Mouse (Mus musculus) left cerebral cortex, adult 2 months (tissue): ENCODE data around the gene Iqsec2. TPM values are rescaled to one million over a fixed set of nuclear protein-coding genes. Genes with fewer than 3 reads are reported as not detected.

ENCODE experiments used
- DNase-seq, 2 experiments: peaks; one replicate each; pipeline ENCODE4 v3.0.0; 2021 to 2022; ENCODE audit warnings: low spot score in 2 of 2, mixed read lengths in 1 of 2; ENCODE audit errors: extremely low spot score in 1 of 2
- H3K27ac ChIP-seq: fragments of 200-600 bp; 2 replicates; pipeline ENCODE4 v1.8.1; 2022
- H3K4me3 ChIP-seq: fragments of 200-600 bp; 2 replicates; pipeline ENCODE4 v1.8.1; 2022
- CTCF ChIP-seq: fragments of 200-600 bp; IDR thresholded peaks from 2 replicates; pipeline ENCODE4 v1.8.1; 2022; ENCODE audit warnings: antibody characterized with exemption, mild to moderate bottlenecking, moderate library complexity
- intact Hi-C: fragments of 180-260 bp; cut with DNase I; formaldehyde crosslinking; loops from one replicate; pipeline ENCODE4 v1.15.1; 2025
- total RNA-seq, 2 experiments: library from RNA; stranded (reverse); gene quantifications; 2 replicates each; pipeline ENCODE4 v1.2.3; 2021

Iqsec2 gene
- total RNA-seq, 2 experiments from 2014 or later: 152 to 155 TPM

DNA sequence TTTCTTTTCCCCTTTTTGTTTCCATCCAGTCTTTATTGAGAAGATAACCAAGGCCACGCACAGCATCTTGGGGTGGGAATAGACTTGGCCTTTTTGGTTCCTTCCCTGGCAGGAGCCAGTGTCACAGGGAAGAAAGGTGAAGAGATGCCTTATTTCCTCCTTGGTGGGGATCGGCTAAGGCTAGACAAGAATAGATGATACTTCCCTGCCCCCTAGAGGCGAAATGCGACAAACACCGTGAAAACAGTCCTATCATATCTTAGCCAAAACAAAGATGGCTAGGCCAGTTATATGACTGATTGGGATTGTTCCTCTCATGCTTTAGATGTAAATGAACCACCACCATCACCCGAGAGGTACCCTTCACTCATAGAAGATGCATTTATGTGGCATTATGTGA is 7.6 kb downstream of the Iqsec2 start:
- intact Hi-C loops: loop anchor here (5.0 kb wide), 1 partner anchor 204 kb away; no protein-coding TSS in a partner anchor
- H3K4me3 ChIP-seq: no peak overlapping the region
- peak; percentile 64 for TF ChIP-seq CTCF
- DNase-seq: peak in 1 of 2 experiments; percentile 39
- no peak overlapping the region for H3K27ac ChIP-seq

DNA sequence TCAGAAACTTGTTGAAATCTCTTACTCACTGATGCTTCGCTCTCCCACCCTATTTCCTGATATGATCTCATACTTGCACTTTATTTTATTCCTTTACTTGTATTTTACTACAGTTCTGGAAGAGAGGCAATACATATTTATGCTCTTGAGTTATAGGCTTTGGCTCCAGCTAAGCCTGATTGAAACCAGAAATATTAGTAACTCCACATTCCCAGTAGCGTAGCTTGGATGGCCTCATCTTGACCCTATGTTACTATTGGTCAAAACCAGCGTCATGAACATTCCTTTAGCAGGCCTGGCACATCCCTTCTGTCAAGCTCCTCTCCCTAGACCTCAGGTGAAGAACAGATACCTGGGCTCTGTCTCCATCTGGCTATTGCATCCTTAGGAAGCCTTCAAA is 14.2 kb downstream of the Iqsec2 start:
- H3K27ac ChIP-seq: no peak overlapping the region
- no peak for DNase-seq
- no peak overlapping the region for H3K4me3 ChIP-seq
- TF ChIP-seq CTCF: no peak
- intact Hi-C loops: no loop called here

DNA sequence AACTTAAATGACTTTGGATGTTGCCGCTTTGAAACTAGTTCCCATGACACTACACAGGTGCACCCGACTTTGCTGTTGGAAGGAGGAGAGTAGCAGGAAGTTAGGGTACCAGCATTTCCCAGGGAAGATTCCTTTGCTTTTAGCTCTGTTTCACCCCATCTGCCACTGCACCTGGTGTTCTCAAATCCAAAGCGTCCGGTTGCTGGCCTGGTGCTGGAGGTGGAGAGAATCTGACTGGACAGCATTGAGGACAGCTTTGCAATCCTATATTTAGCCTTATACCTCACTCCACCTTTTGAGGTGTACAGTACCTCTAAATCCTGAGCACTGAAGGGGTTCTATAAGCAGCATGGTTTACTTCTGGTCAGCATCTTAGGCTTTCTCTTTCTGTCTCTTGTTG is 17.3 kb downstream of the Iqsec2 start:
- intact Hi-C loops: no loop called here

DNA sequence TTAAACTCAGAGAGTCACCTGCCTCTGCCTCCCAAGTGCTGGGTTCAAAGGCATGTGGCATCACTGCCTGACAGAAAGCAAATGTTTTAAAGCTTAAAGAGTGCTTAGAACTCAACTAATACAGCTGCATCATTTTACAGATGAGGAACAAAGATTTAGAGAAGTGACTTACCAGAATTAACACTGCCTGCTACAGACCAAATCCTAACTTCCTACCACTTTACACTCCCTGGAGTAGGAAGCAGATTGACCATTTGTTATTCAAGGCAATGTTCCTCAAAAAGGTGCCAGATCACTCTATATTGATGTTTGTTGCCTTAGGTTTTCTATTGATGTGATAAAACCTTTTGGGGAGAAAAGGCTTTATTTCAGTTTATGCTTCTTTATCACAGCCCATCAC is 20.0 kb downstream of the Iqsec2 start:
- H3K4me3 ChIP-seq: no peak overlapping the region
- intact Hi-C loops: no loop called here
- no peak for TF ChIP-seq CTCF
- no peak overlapping the region for H3K27ac ChIP-seq
- DNase-seq: no peak

More for the DNA sequence above, 17.3 kb downstream of the Iqsec2 start:
- no peak overlapping the region for H3K4me3 ChIP-seq
- TF ChIP-seq CTCF: no peak
- DNase-seq: no peak
- H3K27ac ChIP-seq: no peak overlapping the region

DNA sequence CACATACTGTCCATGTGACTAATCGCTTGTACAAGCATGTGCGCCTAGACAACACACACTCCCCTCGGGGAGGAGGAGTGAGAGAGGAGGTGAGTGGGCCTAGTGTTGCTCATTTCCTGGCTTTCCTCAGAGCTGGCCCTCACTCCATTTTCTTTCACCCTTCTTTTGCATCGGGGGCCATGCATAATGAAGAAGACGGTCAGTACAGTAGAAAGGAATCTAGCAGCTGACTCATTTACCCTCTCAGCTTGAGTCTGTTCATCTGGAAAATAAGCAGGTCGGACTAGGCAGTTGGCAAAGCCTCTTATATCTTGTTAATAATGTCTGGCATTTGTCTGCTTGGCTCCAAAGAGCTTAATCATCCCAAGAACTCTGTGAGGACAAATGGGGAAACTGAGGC is 22.1 kb downstream of the Iqsec2 start:
- Histone ChIP-seq H3K27ac (no peak overlapping the region), H3K4me3 (no peak overlapping the region)
- intact Hi-C loops: no loop called here
- DNase-seq: no peak
- TF ChIP-seq CTCF: no peak

DNA sequence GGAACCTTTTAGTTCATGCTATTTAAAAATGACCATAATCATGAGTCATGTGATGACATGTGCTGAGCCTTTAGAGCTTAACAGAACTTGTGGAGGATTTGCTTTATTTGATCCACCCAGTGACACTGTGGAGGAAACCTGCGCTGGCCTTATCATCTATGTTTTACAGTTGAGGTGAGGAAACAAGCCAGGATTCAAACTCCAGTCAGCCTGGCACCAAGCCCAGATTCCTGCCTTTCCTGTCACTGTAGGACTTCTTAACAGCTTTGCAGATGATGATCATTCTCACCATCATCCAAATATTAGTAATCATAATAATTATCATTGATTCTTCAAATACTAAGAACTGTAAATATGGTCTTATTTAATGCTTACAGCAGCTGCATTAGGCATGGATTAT is 24.5 kb downstream of the Iqsec2 start:
- intact Hi-C loops: no loop called here
- H3K27ac ChIP-seq: no peak overlapping the region
- no peak overlapping the region for H3K4me3 ChIP-seq
- no peak for TF ChIP-seq CTCF
- DNase-seq: no peak

DNA sequence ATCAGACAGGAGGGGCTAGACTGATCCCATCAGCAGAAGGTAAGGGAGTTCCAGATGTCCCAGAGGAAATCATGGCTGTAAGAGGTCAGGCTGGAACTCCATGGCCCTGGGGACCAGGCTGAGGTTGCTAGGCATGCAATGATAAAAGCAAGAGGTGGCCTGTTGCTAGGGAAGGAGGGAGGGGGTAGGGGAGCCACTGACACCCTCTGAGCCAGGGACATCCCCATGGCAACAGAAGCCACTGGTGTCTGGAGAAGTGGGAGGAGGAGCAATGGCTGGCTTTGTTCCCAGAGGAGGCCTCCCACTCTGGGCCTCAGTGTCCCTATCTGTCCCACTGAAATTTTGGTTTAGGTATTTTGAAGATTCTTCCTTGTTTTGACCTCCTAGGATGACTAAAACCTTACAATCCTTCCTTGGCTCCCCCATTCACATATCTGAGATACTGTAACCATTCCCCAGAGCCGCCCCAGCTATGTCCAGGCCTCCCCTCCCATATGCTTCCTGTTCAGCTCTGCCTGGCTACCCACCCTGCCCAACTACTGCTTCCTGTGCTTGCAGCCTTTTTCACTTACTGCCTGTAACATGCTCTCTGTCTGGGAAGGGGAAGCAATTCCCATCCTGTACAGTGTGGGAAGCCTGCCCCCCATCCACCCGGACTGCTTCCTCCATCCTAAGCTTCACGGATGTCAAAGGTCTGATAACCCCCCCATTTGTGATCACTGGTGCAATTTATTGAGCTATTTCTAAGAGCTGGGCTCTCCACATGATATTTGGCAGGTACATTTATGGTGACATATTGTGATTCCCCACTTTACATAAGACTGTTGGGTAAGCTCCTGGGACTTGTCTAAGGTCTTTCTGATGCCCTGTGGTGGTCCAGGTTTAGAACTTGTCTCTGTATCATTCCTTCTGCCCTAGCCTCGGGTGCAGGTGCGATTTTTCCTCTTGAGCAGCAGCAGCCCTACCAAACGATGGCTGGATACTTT is 27.3 kb downstream of the Iqsec2 start:
- DNase-seq: peak in 1 of 2 experiments; percentile 30
- intact Hi-C loops: no loop called here
- H3K4me3 ChIP-seq: no peak overlapping the region
- H3K27ac ChIP-seq: peak overlapping the region; percentile 56
- TF ChIP-seq CTCF: no peak

DNA sequence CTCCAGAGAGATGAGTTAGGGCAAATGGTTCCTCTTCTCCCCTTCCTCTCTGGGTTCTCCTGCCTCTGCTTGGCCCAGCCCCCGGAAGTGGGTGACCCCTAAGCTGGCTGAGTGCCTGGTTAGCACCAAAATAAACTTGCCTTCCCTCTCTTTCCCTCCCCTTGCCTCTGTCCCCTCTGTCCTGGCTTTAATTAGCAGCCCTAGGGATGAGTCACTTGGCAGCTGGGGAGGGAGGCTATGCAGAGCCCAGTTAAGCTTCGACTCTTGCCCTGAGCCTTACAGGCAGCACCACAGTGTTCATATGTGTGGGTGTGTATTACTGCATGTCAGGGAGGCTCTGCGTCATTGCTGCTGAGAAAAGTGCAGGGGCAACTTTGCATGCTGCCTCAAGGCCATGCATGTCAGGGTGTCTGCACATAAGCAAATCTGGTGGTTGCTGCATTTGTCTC is 28.4 kb downstream of the Iqsec2 start:
- Histone ChIP-seq H3K4me3 (no peak overlapping the region), H3K27ac (peak overlapping the region; percentile 56)
- TF ChIP-seq CTCF: no peak
- intact Hi-C loops: no loop called here
- DNase-seq: peak; percentile 9 to 36

DNA sequence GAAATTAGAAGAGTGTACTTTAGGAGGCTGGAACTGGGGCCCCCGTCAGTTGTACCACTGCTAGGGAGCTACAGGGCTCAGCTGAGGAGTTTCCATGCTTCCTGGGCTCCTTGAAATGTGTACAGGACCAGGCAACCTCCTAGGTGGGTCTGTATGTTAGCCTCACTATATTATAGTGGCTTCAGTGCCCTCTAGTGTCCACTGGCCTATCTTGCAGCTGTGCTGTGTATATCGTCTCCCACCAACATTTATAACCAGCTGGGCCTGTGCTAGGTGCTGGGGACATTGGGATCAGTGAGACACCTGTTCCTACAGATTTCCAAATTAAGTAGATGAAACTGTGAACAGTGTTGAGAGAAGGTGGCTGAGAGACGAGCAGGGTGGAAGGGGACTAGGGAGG is 31.2 kb downstream of the Iqsec2 start:
- intact Hi-C loops: no loop called here
- peak; percentile 70 for TF ChIP-seq CTCF
- no peak overlapping the region for H3K27ac ChIP-seq

DNA sequence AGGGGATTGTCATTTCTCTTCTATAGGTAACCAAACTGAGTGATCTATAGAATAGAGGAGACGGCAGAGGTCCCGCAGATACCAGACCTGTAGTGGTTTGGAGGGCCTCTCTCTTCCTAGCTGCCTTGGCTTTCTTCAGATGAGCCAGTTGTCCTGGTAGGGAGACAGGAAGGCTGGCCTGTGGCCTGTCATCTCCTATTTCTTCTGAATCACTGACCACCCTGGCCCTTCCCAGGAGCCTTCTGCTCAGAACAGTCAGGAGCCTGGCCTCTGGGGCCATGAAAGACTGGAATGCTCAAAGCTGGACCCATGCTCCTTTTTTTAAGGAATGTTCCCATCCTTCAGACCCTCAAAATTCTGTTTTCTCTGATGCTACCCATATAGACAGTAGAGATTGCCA is 33.8 kb downstream of the Iqsec2 start:
- DNase-seq: no peak
- intact Hi-C loops: no loop called here
- no peak for TF ChIP-seq CTCF
- Histone ChIP-seq H3K4me3 (no peak overlapping the region), H3K27ac (no peak overlapping the region; the same call in 1 of the 2 replicates)

More for the DNA sequence above, 31.2 kb downstream of the Iqsec2 start:
- DNase-seq: peak in 1 of 2 experiments; percentile 29
- H3K4me3 ChIP-seq: no peak overlapping the region

DNA sequence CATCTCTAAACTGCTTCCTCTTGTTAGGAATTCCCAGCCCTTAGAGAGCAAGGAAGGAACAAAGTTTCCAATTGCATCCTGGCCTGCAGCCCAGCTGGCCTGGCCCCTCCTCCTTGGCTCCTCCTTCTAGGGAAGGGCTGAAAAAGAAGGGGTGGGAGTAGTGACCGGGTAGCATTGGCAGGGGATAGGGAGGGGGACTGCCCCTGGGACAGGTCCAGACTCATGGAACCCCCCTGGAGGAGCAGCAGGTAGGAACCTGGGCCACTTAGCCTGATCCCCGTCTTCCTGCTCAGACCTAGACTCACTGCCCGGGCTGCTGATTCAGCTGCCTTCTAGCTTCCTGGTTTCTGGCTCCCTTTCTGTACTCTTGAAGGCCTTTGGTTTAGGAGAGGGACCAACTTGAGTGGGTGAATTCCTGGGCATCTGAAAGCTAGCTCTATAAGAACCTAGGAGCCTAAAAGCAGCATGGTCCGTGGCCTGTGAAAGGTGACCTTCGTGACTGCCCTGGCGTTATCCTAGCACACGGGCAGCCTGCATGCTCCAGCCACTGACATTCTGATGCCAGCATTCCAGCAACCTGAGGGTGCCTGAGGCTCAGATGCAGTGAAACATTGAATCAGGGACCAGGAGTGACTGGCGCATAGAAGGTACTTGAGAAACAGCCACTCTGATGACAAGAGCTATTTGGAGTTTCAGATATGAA is 34.9 kb downstream of the Iqsec2 start:
- no peak for DNase-seq
- intact Hi-C loops: no loop called here
- Histone ChIP-seq H3K27ac (peak overlapping the region; percentile 32), H3K4me3 (peak overlapping the region; percentile 20; the same call in 1 of the 2 replicates)
- no peak for TF ChIP-seq CTCF
